Mouse (Mus musculus) erythroblast, embryonic 14.5 days (primary cell): ENCODE measurements around the gene Creb3l1.

Source experiments
- GATA1 ChIP-seq: IDR thresholded peaks from 2 replicates; pipeline ENCODE4 v1.6.1; 2012; ENCODE audit warnings: low read length, inconsistent platforms, mixed read lengths
- TAL1 ChIP-seq: IDR thresholded peaks from 3 replicates; pipeline ENCODE4 v1.6.1; 2012; ENCODE audit warnings: low read length, inconsistent platforms, mixed read lengths

- TF ChIP-seq TAL1, result no peak
- no peak for TF ChIP-seq GATA1
Measured at GRCm38 (mm10) chr2:91993409-91993808, 30.9 kb downstream of the Creb3l1 start.
